Mouse (Mus musculus) embryo, embryonic 10.5 days (tissue): ENCODE results near the gene Zfp985.
"Not testable (repeated sequence)": the region's sequence is repeated elsewhere in the genome, so short reads cannot be mapped to it uniquely, and the experiment has no call there.

Experiments used
- DNase-seq: peaks from one replicate; pipeline ENCODE4 v3.0.0-alpha.2; 2015; ENCODE audit warnings: low spot score

Gene Zfp985

GRCm38 (mm10) chr4:147603806-147604205 lies 50.7 kb downstream of the Zfp985 start:
- no peak for DNase-seq

- no peak for DNase-seq
Measured at GRCm38 (mm10) chr4:147605521-147605920, 52.4 kb downstream of the Zfp985 start.

- not testable (repeated sequence) for DNase-seq
Measured at GRCm38 (mm10) chr4:147606511-147606910, 53.4 kb downstream of the Zfp985 start.

GRCm38 (mm10) chr4:147633818-147634262 lies 80.8 kb downstream of the Zfp985 start:
- not testable (repeated sequence) for DNase-seq
